Mouse (Mus musculus) brain, embryonic 14.5 days (tissue): ENCODE data around the gene Kcnk10. TPM values are rescaled to one million over a fixed set of nuclear protein-coding genes. Genes with fewer than 3 reads are reported as not detected.

Experiments
- DNase-seq: peaks from one replicate; pipeline ENCODE4 v3.0.0-alpha.2; 2011; ENCODE audit warnings: low read depth
- CTCF ChIP-seq: fragments of 200-500 bp; IDR thresholded peaks from 2 replicates; pipeline ENCODE4 v1.5.1; 2012; ENCODE audit warnings: inconsistent platforms, mild to moderate bottlenecking, moderate library complexity, borderline replicate concordance; ENCODE audit not compliant: insufficient read depth, insufficient read length; ENCODE audit errors: extremely low read depth
- POLR2A ChIP-seq: fragments of 200-500 bp; IDR thresholded peaks from 2 replicates; pipeline ENCODE4 v1.6.1; 2012; ENCODE audit warnings: mild to moderate bottlenecking, inconsistent platforms, borderline replicate concordance; ENCODE audit not compliant: poor library complexity, insufficient read depth, insufficient read length, severe bottlenecking; ENCODE audit errors: extremely low read depth
- polyA plus RNA-seq: library from polyadenylated mRNA; depleted of rRNA; stranded (reverse); fragments of >200 nt; gene quantifications from 2 replicates; pipeline ENCODE4 v1.2.3, GENCODE M21; 2012

Kcnk10 gene
- polyA plus RNA-seq, 1 experiment = 20.9 TPM

GRCm38 (mm10) chr12:98564383-98564782 is 13.7 kb downstream of the Kcnk10 start:
- peak; percentile 91 for DNase-seq
- TF ChIP-seq CTCF (no peak), POLR2A (no peak)

- DNase-seq = no peak
- TF ChIP-seq CTCF = no peak
- TF ChIP-seq POLR2A = no peak
Observed at GRCm38 (mm10) chr12:98563261-98563660, 14.8 kb downstream of the Kcnk10 start.

- DNase-seq = peak; percentile 97
- TF ChIP-seq POLR2A (no peak), CTCF (no peak)
Observed at GRCm38 (mm10) chr12:98562341-98562977, 15.7 kb downstream of the Kcnk10 start.

GRCm38 (mm10) chr12:98560038-98560437 is 18.1 kb downstream of the Kcnk10 start:
- DNase-seq = no peak
- TF ChIP-seq POLR2A (no peak), CTCF (no peak)

GRCm38 (mm10) chr12:98557013-98557677 is 21.0 kb downstream of the Kcnk10 start:
- TF ChIP-seq CTCF (no peak), POLR2A (no peak)
- DNase-seq = no peak

GRCm38 (mm10) chr12:98549981-98550380 is 28.1 kb downstream of the Kcnk10 start:
- no peak for DNase-seq
- TF ChIP-seq CTCF (no peak), POLR2A (no peak)

GRCm38 (mm10) chr12:98548141-98548540 is 30.0 kb downstream of the Kcnk10 start:
- no peak for DNase-seq
- TF ChIP-seq CTCF = no peak
- TF ChIP-seq POLR2A = no peak

- DNase-seq = peak; percentile 74
- TF ChIP-seq POLR2A = no peak
- TF ChIP-seq CTCF = no peak
Observed at GRCm38 (mm10) chr12:98545875-98546274, 32.2 kb downstream of the Kcnk10 start.

- peak; percentile 82 for DNase-seq
- TF ChIP-seq POLR2A (no peak), CTCF (no peak)
Observed at GRCm38 (mm10) chr12:98545251-98545560, 32.9 kb downstream of the Kcnk10 start.

GRCm38 (mm10) chr12:98544545-98545250 is 33.4 kb downstream of the Kcnk10 start:
- DNase-seq = no peak
- TF ChIP-seq POLR2A = no peak
- TF ChIP-seq CTCF = no peak

- peak; percentile 39 for DNase-seq
- no peak for TF ChIP-seq POLR2A
- no peak for TF ChIP-seq CTCF
Observed at GRCm38 (mm10) chr12:98536760-98537159, 41.4 kb downstream of the Kcnk10 start.
